Mouse (Mus musculus): Measurements from ENCODE around the gene Ranbp17.

GRCm38 (mm10) chr11:33544121-33544520 is 30.6 kb upstream of the Ranbp17 start:
- TF ChIP-seq CTCF (IDR thresholded peaks at IDR 0.05; ENCODE audit: low read depth, low read length), result no peak
- no peak for TF ChIP-seq POLR2A (IDR thresholded peaks at IDR 0.05; ENCODE audit: borderline replicate concordance, low read depth, low read length)
